Mouse (Mus musculus): ENCODE measurements at regions not wholly inside any gene's neighbourhood (a gene's known extent, or its start where the extent isn't known, plus 50 kb on each side); places are given as distances from the start of the nearest gene placed in this dataset.

DNA sequence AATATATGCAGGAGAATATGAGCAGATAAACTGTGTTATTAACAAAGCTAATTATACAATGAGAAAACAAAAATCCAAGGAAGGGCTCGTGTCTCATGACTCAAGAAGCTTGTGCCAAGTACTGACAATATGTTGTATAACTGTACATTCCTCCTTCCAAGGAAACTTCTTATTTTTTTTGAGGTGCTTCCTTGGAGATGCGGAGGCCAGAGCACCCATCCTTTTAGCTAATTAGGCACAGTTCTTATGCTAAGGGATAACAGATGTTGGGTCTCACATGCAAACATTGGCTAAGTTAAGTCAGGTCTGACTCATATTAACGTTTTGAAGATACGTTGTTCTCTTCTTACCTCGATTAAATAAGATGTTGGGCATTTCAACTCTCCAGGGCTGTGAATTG lies 426.1 kb downstream of the Adra2a start:
- WGBS: 59% methylated on average over 5 of the region's 5 CpGs
- TF ChIP-seq POLR2A (IDR thresholded peaks at IDR 0.05; ENCODE audit: insufficient read depth, low read depth, low read length) (no peak), CTCF (IDR thresholded peaks at IDR 0.05; ENCODE audit: insufficient read depth, low read depth, low read length) (no peak)
- Histone ChIP-seq H3K27ac (ENCODE audit: insufficient read depth, low read depth, low read length) (no peak overlapping the region), H3K4me3 (ENCODE audit: insufficient read depth, low read depth, low read length) (no peak overlapping the region), H3K4me1 (ENCODE audit: control insufficient read depth, insufficient read depth, low read length) (no peaks in the 10 kb centered on the region)

DNA sequence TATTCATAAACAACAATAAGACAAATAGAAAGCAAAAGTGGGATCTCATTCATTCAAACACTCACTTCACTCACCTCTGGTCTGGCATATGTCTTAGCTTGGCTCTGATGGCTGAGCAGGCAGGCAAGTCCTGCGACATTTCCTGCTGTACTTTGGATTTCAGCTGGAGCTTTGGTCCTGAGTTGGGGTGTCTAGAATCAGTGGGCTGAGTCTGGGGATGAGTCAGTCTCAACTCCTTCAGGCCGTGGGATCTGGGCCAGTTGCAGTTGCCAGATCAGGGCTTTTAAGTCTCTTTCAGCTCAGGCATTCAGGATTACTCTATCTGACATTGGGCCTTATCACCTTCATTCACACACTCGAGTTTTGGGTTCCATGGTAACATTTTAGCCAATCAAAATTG lies 454.1 kb downstream of the Adra2a start:
- Histone ChIP-seq H3K27ac (ENCODE audit: insufficient read depth, low read depth, low read length) (no peak overlapping the region), H3K4me1 (ENCODE audit: control insufficient read depth, insufficient read depth, low read length) (no peaks in the 10 kb centered on the region), H3K4me3 (ENCODE audit: insufficient read depth, low read depth, low read length) (no peak overlapping the region)
- 43% methylated on average over 3 of the region's 3 CpGs for WGBS
- no peak for TF ChIP-seq POLR2A (IDR thresholded peaks at IDR 0.05; ENCODE audit: insufficient read depth, low read depth, low read length)
- no peak for TF ChIP-seq CTCF (IDR thresholded peaks at IDR 0.05; ENCODE audit: insufficient read depth, low read depth, low read length)

DNA sequence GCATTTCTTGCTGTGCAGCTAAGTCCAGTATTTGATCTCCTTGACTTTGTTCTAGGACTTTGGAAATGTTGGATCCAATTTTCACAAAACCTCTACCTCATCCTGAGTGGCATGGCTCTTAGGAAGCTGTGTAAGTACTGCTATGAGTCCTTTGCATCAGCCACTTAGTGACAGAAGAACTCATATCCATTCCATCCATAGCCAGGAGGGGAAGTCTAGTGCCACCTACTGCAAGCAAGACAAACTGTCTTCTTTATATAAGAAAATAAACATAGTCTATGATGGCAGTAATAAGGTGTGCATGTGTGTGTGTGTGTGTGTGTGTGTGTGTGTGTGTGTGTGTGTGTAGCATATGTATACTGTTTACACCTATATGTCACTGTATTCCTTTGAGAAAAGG lies 489.9 kb downstream of the Adra2a start:
- no peak for TF ChIP-seq POLR2A (IDR thresholded peaks at IDR 0.05; ENCODE audit: insufficient read depth, low read depth, low read length)
- no peak for TF ChIP-seq CTCF (IDR thresholded peaks at IDR 0.05; ENCODE audit: insufficient read depth, low read depth, low read length)
- Histone ChIP-seq H3K27ac (ENCODE audit: insufficient read depth, low read depth, low read length) (no peak overlapping the region), H3K4me3 (ENCODE audit: insufficient read depth, low read depth, low read length) (no peak overlapping the region), H3K4me1 (ENCODE audit: control insufficient read depth, insufficient read depth, low read length) (no peaks in the 10 kb centered on the region)

DNA sequence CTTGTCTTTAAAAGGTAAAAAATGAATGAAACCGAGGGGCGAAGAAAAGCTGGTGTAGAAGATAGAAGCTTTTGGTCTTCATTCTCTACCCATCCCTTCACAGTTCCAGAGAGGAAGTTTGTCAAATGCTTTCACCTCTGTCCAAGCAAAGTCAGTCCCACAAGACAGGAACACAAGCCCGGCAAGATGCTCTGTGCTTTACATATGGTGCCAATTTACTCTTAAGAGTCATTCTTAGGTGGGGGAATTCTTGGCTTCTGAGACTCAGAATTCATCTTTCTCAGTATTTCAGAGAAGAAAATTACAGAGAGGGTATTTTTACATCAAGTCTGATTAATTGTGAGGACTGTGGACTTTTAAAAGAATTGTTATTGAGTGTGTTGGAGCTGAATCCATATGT lies 511.4 kb downstream of the Adra2a start:
- WGBS: 92% methylated on average over 3 of the region's 3 CpGs
- Histone ChIP-seq H3K4me3 (ENCODE audit: insufficient read depth, low read depth, low read length) (no peak overlapping the region), H3K27ac (ENCODE audit: insufficient read depth, low read depth, low read length) (no peak overlapping the region), H3K4me1 (ENCODE audit: control insufficient read depth, insufficient read depth, low read length) (no peaks in the 10 kb centered on the region)
- TF ChIP-seq CTCF (IDR thresholded peaks at IDR 0.05; ENCODE audit: insufficient read depth, low read depth, low read length) (no peak), POLR2A (IDR thresholded peaks at IDR 0.05; ENCODE audit: insufficient read depth, low read depth, low read length) (no peak)

DNA sequence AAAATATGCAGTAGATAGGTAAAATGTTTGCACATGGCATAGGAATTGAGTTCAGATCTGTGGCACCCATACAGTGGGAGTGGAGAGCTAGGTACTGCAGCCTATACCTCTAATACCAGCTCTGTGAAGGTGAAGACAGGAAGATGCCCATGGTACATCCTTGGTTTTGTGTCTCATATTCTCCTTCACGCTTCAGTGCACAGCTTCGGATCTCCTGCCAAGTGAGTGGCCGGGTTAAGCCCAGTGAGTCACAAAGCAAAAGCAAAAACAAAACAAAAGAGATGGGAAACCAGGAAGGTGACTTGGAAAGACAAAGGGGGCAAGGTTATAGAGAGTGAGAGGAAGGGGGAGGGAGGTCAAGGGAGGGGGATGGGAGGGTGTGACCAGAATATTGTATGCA lies 514.0 kb downstream of the Adra2a start:
- no peak overlapping the region for H3K4me3 ChIP-seq (ENCODE audit: insufficient read depth, low read depth, low read length)
- 62% methylated on average over 3 of the region's 3 CpGs for WGBS
- no peaks in the 10 kb centered on the region for H3K4me1 ChIP-seq (ENCODE audit: control insufficient read depth, insufficient read depth, low read length)

DNA sequence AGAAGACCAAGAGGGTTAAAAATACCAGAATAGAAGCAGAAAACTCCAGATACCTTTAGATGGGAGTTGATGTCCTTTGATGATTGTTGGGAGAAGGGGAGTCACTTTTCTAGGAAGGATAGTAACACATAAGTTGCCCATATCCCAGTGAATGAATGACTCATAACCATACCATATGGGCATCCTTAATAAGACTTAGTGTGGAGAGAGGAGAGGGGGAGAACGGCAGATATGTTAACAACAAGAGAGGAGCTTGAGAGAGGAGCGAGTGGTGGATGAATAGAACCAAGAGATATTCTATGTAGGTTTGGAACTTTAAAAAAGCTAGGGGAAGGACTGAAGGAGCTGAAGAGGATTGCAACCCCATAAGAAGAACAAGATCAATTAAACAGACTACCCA lies 539.6 kb downstream of the Adra2a start:
- WGBS: 92% methylated on average over 2 of the region's 2 CpGs
- no peak overlapping the region for H3K27ac ChIP-seq (ENCODE audit: insufficient read depth, low read depth, low read length)
- TF ChIP-seq POLR2A (IDR thresholded peaks at IDR 0.05; ENCODE audit: insufficient read depth, low read depth, low read length): no peak
- TF ChIP-seq CTCF (IDR thresholded peaks at IDR 0.05; ENCODE audit: insufficient read depth, low read depth, low read length): no peak
- H3K4me3 ChIP-seq (ENCODE audit: insufficient read depth, low read depth, low read length): no peak overlapping the region
- no peaks in the 10 kb centered on the region for H3K4me1 ChIP-seq (ENCODE audit: control insufficient read depth, insufficient read depth, low read length)

More for the DNA sequence above, 514.0 kb downstream of the Adra2a start:
- TF ChIP-seq CTCF (IDR thresholded peaks at IDR 0.05; ENCODE audit: insufficient read depth, low read depth, low read length): no peak
- no peak for TF ChIP-seq POLR2A (IDR thresholded peaks at IDR 0.05; ENCODE audit: insufficient read depth, low read depth, low read length)
- no peak overlapping the region for H3K27ac ChIP-seq (ENCODE audit: insufficient read depth, low read depth, low read length)

DNA sequence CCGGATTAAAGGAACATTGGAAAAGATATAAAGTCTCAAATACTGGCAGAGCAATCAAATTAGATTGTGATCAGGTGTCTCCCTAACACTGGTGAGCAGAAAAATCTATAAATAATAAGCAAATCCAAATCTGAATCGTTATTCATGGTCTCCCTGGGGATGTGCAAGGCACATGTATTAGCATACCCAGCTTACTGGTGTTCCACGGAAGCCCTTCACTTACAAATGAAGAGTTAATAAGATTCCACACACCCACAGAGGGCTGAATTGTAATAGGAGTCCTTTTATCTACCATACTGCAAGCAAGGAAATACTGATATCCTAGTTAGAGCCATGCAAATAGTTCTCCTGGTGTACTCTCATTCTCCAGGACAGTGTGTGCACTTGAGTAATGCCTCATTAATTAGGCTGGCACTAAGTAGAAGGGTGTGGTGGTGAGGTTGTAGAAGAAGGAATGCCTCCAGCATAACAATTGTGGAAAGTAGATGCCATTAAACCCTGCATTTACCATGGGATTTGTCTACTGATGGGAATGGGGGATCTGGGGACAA lies 540.8 kb downstream of the Adra2a start:
- H3K4me1 ChIP-seq (ENCODE audit: control insufficient read depth, insufficient read depth, low read length): no peaks in the 10 kb centered on the region
- H3K27ac ChIP-seq (ENCODE audit: insufficient read depth, low read depth, low read length): no peak overlapping the region
- TF ChIP-seq CTCF (IDR thresholded peaks at IDR 0.05; ENCODE audit: insufficient read depth, low read depth, low read length) (no peak), POLR2A (IDR thresholded peaks at IDR 0.05; ENCODE audit: insufficient read depth, low read depth, low read length) (no peak)
- WGBS: 62% methylated on average over 3 of the region's 3 CpGs
- no peak overlapping the region for H3K4me3 ChIP-seq (ENCODE audit: insufficient read depth, low read depth, low read length)

DNA sequence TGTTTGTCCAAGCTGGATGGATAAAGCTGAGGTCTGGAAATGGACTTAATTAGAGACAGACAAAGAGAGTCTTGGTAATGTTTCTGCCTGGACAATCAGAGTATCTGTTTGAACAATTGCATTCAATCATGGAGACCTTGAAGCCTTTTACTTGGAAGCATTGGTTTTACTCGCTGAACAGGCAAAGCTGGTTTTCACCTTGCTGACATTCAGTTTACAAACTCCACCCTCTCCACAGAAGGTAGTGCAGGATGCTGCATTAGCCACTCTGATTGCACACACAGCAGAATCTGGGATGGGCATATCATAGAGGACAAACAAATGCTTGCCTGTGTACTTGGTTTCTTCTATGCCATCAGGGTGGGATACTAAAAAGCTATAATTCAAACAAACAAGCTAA lies 541.4 kb downstream of the Adra2a start:
- Histone ChIP-seq H3K4me3 (ENCODE audit: insufficient read depth, low read depth, low read length) (no peak overlapping the region), H3K27ac (ENCODE audit: insufficient read depth, low read depth, low read length) (no peak overlapping the region), H3K4me1 (ENCODE audit: control insufficient read depth, insufficient read depth, low read length) (no peaks in the 10 kb centered on the region)
- no peak for TF ChIP-seq CTCF (IDR thresholded peaks at IDR 0.05; ENCODE audit: insufficient read depth, low read depth, low read length)
- no peak for TF ChIP-seq POLR2A (IDR thresholded peaks at IDR 0.05; ENCODE audit: insufficient read depth, low read depth, low read length)
- 75% methylated on average over 1 of the region's 1 CpGs for WGBS

DNA sequence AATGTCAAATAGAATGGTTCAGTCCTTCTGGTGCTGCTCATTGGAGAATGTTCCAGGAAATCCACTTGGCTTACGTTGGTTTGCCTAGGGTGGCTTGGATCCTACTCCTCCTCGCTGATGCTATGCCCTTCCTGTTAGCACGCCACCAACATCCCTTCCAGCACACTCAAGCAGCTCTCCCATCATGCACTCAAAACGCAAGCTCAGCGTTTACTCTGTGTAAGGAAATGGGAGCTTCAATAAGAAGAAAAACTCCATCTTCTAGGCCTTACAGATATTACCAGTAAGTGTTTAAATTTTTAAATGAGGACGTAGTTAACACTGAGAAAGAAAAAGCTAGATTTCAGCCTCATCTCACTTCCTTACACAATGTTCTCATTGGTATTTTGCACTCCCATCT lies 523.7 kb downstream of the Gpam start:
- no peak overlapping the region for H3K4me3 ChIP-seq (ENCODE audit: insufficient read depth, low read depth, low read length)
- TF ChIP-seq CTCF (IDR thresholded peaks at IDR 0.05; ENCODE audit: insufficient read depth, low read depth, low read length): no peak
- TF ChIP-seq POLR2A (IDR thresholded peaks at IDR 0.05; ENCODE audit: insufficient read depth, low read depth, low read length): no peak
- 91% methylated on average over 6 of the region's 6 CpGs for WGBS

DNA sequence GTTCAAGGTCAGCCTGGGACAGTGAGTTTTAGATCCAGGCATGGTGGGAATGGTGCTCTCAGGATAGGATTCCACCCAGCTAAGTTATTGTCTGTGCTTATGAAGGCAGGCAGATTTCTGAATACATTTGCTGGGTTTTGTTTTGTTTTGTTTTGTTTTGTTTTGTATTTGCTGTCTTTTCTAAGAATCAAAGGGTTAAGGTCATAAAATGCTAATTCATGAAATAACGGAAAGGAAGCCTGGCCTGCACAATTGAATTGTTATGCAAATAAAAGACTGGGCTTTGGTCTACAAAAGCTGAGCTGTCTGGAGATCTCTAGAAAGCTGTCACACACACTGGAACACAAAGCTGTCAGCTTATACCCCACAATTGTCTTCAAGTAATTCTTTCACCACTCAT lies 521.7 kb downstream of the Gpam start:
- H3K4me3 ChIP-seq (ENCODE audit: insufficient read depth, low read depth, low read length): no peak overlapping the region
- no peak overlapping the region for H3K27ac ChIP-seq (ENCODE audit: insufficient read depth, low read depth, low read length)
- no peaks in the 10 kb centered on the region for H3K4me1 ChIP-seq (ENCODE audit: control insufficient read depth, insufficient read depth, low read length)
- TF ChIP-seq POLR2A (IDR thresholded peaks at IDR 0.05; ENCODE audit: insufficient read depth, low read depth, low read length): no peak
- no peak for TF ChIP-seq CTCF (IDR thresholded peaks at IDR 0.05; ENCODE audit: insufficient read depth, low read depth, low read length)
- 70% methylated on average over 1 of the region's 1 CpGs for WGBS

More for the DNA sequence above, 523.7 kb downstream of the Gpam start:
- Histone ChIP-seq H3K4me1 (ENCODE audit: control insufficient read depth, insufficient read depth, low read length) (no peaks in the 10 kb centered on the region), H3K27ac (ENCODE audit: insufficient read depth, low read depth, low read length) (no peak overlapping the region)

All from olfactory bulb, adult 2 months (tissue).